Mouse (Mus musculus) mesoderm, embryonic 11.5 days (tissue): Measurements from ENCODE around the gene C3ar1.

Experiments used
- DNase-seq: peaks from one replicate; pipeline ENCODE4 v3.0.0-alpha.2; 2012; ENCODE audit warnings: low read depth, low spot score

C3ar1 gene

GRCm38 (mm10) chr6:122855955-122856354 lies at the start of gene C3ar1:
Gene C3ar1 (minus strand): TSS chr6:122856161.
- DNase-seq: no peak

- DNase-seq: peak; percentile 70
Observed at GRCm38 (mm10) chr6:122892442-122893049, 36.6 kb upstream of the C3ar1 start.

DNA sequence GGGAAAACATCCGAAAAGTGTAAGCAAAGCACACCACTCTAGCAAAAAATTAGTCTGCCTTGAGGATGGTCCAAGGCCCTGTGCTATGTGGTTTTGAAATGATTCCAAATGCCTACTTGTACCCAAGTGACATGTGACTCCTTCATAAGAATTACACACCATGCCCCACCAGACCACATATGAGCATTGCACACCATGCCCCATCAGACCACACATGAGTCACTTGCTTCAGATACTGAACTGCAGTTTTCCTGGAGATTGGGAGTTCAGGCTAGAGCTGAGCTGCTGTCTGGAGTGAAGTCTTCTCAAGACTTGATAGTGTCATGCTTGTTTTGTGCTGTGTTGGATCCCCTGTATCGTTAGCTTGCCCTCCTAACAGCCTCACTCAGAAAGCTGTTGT lies 33.6 kb upstream of the C3ar1 start:
- DNase-seq: no peak

- no peak for DNase-seq
Observed at GRCm38 (mm10) chr6:122883603-122884002, 27.6 kb upstream of the C3ar1 start.

- no peak for DNase-seq
Observed at GRCm38 (mm10) chr6:122881287-122881686, 25.3 kb upstream of the C3ar1 start.

- no peak for DNase-seq
Observed at GRCm38 (mm10) chr6:122879781-122880505, 24.0 kb upstream of the C3ar1 start.

GRCm38 (mm10) chr6:122879141-122879735 lies 23.3 kb upstream of the C3ar1 start:
- no peak for DNase-seq

GRCm38 (mm10) chr6:122874720-122875389 lies 18.9 kb upstream of the C3ar1 start:
- DNase-seq: peak; percentile 57

DNA sequence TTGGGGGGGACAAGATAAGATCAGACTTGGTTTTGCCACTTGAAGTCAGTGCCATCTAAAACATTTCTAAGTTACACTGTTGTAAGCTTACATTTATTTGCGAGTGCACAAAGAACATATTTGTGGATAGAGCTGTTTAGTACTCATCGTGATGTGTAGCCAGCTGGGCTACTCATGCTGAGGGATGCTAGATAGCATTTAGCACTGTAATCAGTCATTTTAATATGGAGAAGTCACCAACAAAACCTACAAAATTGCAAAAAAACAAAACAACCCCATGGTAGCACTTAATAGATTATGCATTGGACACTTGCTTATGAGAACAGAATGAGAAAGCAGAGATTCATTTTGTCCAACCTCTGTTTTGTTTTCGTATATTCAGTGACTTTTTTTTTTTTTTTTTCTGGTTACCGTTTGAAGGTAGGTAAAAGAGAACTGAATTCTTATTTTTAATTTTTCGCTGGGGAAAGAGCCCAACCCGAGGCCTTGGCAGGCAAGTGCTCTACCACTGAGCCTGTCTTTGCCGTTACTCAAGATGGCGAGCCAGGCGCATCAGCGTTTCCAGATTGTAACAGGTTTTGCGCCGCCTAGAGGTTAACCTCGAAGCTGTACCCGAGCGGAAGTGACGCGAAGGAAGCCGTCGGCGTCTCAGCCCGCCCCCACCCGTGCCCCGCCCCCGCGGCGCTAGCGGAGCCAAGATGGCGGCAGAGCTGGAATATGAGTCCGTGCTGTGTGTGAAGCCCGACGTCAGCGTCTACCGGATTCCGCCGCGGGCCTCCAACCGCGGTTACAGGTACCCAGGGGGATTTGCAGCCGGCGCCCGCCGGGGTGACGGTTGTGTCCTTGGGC lies 18.1 kb upstream of the C3ar1 start, which contains the start of gene Necap1:
TSS of gene Necap1 (plus strand) at position 604 of the 849 bp plus-strand sequence.
- DNase-seq: peak; percentile 97

GRCm38 (mm10) chr6:122872800-122873199 lies 16.8 kb upstream of the C3ar1 start:
- no peak for DNase-seq

DNA sequence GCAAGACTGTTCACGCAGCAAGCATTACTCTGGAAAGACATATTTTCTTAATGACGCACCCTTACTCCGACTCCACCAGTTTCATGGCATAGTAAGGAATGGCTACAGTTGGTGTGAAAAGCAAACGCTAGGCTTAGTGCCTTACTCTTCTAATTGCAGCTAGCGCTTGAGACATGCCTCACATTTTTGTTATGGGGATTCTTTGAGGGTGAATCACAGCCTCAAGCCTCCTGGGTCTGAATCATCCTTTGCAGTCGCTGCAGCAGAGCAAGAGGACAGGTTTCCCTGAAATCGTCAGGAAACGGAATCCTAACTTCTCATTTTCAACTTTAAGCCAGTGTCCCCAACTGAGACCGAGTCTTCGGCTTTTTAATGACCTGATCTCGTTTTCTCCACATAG lies 13.9 kb upstream of the C3ar1 start:
- DNase-seq: no peak

DNA sequence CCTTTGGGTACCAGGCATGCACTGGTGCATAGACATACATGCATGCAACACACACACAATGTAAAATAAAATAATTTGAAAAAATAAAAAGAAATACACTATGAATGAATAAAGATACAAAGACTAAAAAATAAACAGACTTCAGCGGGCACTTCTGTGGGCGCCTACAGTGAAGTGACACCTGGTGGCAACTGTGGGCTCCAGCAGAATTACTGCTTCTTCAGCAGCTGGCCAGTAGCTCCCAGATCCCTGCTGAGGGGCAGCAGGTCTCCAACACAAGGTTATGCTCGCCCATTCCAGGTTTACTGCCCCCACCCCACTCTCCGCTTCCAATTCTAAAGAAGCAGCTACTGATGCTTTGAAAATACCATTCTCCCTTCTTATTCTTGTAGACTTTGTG lies 12.0 kb upstream of the C3ar1 start:
- no peak for DNase-seq

DNA sequence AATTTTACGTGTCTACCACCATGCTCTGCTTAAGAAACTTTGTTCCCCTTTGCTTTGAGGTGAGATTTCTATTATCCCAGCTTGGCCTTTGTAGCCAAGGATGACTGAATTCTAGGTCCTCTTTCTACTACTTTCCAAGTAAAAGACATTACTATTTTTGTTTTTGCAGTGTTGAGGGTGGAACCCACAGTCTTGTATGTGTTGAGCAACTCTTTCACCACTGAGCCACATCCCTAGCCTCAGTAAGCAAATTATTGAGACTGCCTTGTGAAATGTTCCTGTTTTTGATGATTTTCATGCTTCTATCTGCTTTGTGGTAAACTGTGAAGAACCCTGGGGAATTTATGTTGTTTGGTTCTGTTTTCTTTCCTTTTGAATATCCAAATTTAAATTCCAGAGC lies 6.9 kb upstream of the C3ar1 start:
- no peak for DNase-seq

DNA sequence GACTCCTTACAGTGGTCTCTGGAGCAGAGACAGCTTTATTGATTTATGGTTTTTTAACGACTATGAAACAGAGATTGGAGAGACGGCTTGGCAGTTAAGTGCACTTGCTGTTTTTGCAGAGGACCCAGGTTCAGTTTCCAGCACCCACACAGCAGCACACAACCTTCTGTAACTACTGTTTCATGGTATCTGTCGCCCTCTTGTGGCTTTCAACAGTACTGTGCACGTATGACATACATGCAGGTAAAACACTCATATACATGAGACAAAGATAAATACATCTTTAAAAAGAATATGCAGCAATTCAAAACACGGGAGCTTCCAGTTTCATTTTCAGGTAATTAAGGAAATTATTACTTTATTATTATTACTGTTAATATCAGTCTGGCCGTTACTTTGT lies 6.5 kb upstream of the C3ar1 start:
- DNase-seq: no peak

DNA sequence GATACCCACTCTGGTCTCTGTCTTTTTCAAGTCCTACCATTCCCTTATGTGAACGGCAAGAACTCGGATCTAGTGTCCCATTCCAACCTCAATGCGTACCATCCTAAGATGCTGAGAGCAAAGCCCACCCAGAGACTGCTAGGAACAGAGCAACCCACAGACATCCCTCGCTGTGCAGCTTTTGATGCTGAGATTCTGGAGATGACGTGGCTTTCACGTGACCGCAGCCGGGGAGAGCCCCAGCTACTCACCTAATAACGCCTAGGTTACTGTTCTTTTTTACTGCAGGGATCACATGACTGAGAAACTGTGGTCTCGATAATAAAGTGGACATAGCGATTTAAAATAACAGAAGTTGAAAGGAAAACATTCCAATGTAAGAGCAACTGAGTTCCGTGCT lies 1.4 kb downstream of the C3ar1 start:
- no peak for DNase-seq

GRCm38 (mm10) chr6:122852696-122853095 lies 3.3 kb downstream of the C3ar1 start:
- DNase-seq: no peak

DNA sequence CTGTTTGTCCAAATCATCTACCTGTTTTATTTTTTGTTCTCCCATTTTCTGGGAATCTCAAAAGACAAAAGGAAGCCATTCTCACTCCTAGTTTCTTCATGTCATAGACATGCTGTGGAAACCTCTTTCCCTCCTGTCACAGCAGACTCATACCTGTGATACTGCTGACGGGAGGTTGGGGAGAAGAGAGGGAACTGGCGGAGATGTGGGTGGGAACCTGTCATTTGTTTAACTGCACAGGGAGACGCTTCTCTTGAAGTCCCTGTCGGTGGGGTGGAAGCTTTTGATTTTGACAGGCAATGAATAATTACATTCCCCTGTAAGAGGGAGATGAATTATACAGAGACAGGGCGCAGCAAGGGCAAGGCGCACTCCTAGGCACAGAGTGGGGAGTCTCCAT lies 12.2 kb downstream of the C3ar1 start:
- DNase-seq: no peak

GRCm38 (mm10) chr6:122837539-122837938 lies 18.4 kb downstream of the C3ar1 start:
- DNase-seq: no peak

DNA sequence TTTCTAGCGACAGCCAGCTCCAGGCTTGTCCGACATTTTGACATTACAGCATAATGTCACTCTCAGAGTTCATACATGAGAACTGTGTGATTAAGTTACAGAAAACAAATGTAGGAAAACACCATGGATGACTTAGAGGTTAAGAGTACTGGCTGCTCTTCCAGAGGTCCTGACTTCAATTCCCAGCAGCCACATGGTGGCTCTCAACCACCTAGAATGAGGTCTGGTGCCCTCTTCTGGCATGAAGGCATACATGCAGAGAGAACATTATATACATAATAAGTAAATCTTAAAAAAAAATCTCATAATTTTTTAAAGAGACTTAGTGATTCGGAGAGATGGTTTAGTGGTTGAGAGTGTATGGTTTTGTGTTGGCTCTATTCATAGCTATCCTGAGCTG lies 19.0 kb downstream of the C3ar1 start:
- DNase-seq: no peak

DNA sequence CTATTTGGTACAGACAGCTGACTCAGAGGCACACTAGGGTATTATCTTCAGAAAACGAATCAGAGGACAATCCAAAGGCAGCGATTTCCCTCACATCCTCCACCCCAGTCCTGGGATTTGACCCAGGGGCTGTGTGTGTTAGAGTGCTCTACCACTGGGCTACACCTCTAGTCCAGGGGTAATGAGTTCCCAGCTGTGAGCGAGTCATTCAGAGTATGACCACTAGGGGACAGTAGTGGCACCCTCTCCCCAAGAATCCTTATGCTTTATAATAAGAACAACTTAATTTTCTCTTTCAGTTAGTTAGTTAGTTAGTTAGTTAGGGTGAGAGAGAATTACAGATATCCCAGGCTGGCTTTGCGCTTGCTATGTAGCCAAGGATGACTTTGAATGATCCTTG lies 21.6 kb downstream of the C3ar1 start:
- DNase-seq: peak; percentile 27

DNA sequence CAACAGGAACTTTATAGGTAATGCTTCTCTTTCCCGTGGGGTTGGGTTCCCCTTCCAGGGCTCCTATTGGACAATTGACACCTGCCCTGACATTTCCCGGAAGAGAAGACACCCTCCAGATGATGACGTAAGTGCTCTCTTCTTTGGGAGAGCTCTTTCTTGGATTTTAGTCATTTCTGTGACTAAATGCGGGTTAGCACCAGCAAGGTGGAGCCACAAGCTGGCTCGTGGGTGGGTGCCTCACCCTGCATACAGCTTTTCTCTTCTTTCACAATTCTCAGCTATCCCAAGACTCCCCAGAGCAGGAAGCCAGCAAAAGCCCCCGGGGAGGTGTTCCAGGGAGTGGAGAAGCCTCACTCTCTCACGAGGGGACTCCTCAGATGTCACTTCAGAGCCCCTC lies 23.1 kb downstream of the C3ar1 start:
- no peak for DNase-seq

GRCm38 (mm10) chr6:122828086-122828485 lies 27.9 kb downstream of the C3ar1 start:
- DNase-seq: no peak
